Mouse (Mus musculus): ENCODE measurements around the gene Fam53b.

The Fam53b gene

GRCm38 (mm10) chr7:132742912-132743311 is 70.8 kb downstream of the Fam53b start:
- no peak for DNase-seq (ENCODE audit: low read depth in 1 of 2, low spot score in 2 of 2)

- DNase-seq (ENCODE audit: low read depth in 1 of 2, low spot score in 2 of 2) = no peak
Measured at GRCm38 (mm10) chr7:132739829-132740228, 73.9 kb downstream of the Fam53b start.

GRCm38 (mm10) chr7:132738844-132739243 is 74.8 kb downstream of the Fam53b start:
- no peak for DNase-seq (ENCODE audit: low read depth in 1 of 2, low spot score in 2 of 2)

- DNase-seq (ENCODE audit: low read depth in 1 of 2, low spot score in 2 of 2) = no peak
Measured at GRCm38 (mm10) chr7:132736099-132736862, 77.4 kb downstream of the Fam53b start.

DNA sequence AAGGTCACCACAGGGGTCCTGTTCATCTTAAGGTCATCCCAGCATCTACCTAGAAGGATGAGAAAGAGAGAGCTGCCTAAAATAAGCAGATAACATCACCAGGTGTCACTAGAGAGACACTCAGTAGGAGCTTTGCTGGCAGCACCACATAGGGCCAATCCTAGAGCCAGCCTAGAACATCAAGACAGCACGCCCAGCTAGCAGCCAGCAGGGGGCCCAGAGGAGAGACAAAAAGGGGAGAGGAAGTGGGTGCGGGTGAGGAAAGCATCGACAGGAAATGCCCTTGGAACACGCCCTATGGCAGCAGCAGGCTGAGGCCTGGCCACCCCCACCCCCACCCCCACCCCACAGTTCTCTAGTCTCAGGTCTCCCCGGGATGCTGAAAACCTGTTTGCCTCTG is 78.5 kb downstream of the Fam53b start:
- DNase-seq (ENCODE audit: low read depth in 1 of 2, low spot score in 2 of 2) = peak; percentile 67 to 80

DNA sequence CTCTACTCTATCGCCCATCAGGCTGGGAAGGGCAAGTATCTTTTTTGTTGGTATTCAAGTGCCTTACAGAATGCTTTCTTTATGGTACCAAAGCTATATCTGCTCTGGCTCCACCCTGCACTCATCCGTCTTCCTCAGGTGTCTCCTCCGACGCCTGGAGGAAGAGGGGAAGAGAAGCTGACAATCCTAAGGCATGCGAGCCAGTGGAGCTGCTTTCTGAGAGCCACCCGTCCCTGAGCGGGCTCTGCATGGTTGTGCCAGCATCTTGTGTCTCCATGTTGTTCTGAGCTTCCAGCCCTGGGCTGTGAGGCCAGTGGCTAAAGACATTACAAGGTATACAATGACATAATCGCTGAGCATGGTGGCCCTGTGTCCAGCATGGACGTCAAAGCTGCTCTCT is 79.5 kb downstream of the Fam53b start:
- DNase-seq (ENCODE audit: low read depth in 1 of 2, low spot score in 2 of 2) = no peak

DNA sequence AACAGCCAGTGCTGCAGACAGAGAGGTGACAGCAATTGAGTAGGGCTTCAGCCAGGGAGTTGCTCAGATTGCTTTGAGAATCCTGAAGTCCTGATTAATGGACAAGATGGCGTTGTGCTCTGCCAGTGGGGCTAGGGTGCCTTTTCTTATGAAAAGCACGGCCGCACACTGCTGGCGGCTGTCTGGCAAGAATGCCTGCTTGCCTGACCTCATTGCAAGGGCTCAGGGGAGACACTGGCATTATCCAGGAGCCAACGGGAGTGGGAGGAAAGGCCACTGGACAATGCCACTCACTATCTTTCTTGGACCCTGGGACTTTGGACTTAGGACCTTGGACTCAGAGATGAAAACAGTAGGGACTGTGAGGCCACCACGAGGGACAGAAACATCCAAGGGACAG is 80.2 kb downstream of the Fam53b start:
- DNase-seq (ENCODE audit: low read depth in 1 of 2, low spot score in 2 of 2) = no peak

DNA sequence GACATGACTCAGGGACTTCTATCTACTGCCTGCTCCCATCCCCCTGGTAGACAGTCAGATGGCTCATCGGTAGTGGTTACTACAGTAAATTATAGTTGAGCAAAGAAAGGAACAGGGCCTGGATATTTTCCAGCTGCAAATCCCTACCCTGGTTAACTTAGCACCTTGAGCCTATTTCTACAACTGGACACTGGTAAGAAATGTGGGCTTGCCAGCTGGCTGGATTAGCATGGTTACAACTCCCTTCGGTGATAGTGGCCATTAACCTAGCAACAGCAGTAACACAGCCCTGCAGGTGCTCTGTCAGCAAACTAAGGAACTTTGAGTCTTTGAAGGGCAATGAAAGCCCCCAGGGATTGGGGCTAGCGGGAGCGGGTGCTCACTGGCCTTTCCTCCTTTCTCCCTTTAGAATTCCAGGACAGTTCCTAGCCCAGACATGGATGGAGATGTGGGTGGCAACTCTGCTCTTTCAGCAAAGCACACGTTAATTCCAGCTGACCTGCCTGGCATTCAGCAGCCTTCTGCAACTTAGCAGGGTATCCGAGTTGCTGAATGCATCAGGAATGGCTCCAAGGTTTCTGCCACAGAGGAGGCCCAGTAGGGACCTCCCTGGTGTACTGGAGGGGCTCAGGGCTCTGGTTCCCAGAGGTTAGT is 81.4 kb downstream of the Fam53b start:
- DNase-seq (ENCODE audit: low read depth in 1 of 2, low spot score in 2 of 2) = no peak

- DNase-seq (ENCODE audit: low read depth in 1 of 2, low spot score in 2 of 2) = no peak
Measured at GRCm38 (mm10) chr7:132731558-132731957, 82.1 kb downstream of the Fam53b start.

DNA sequence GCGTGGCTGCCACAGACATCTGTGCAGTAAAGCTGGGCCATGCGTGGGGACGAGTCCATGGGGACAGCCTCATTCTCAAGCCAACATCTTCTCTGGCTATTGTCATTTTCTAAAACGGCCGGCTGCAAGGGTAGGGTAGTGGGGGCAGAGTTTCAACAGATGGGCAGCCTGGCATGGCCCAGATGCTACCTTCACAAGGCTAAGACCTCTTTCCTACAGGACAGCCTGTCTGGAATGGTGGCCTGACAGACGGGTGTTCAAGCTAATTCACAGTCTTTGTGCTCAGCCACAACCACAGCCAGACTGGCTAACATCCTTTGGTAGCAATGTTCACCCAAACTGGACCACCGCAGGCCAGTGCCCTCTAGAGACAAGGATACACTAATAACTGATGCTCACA is 83.2 kb downstream of the Fam53b start:
- DNase-seq (ENCODE audit: low read depth in 1 of 2, low spot score in 2 of 2) = no peak

DNA sequence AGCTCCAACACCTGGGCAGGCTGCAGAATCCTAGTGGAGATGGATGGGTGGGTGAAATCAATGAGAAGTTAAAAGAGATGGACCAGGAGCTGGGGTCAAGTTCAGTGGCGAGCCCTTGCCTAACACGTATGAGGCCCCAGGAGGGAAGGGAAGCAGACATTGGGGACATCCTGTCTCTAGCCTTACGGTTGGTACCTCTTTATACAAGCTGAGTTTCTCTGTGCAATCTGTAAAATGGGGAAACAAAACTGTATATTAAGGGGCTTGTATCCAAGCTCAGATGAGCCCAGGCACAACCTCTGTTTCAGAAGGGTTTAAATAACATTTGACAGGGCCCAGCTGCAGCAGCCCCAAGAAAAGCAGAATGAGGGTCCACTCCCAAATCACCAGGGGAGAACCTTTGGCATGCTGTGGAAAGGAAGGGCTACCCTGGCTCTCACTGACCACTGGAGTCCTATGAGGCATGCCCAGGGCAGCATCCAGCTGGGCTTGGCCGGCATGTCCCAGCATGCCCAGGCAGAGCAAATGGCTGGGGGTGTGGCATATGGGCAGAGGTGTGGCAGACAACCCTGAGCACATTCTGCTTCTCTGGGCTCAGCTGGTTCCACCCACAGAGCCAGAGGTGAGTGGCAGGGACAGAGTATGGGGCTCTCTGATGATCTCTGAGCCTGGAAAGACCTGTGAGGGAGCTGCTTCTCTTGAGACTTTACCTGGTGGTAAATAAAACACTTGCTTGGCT is 84.4 kb downstream of the Fam53b start:
- DNase-seq (ENCODE audit: low read depth in 1 of 2, low spot score in 2 of 2) = no peak

- DNase-seq (ENCODE audit: low read depth in 1 of 2, low spot score in 2 of 2) = no peak
Measured at GRCm38 (mm10) chr7:132726106-132726861, 87.4 kb downstream of the Fam53b start.

DNA sequence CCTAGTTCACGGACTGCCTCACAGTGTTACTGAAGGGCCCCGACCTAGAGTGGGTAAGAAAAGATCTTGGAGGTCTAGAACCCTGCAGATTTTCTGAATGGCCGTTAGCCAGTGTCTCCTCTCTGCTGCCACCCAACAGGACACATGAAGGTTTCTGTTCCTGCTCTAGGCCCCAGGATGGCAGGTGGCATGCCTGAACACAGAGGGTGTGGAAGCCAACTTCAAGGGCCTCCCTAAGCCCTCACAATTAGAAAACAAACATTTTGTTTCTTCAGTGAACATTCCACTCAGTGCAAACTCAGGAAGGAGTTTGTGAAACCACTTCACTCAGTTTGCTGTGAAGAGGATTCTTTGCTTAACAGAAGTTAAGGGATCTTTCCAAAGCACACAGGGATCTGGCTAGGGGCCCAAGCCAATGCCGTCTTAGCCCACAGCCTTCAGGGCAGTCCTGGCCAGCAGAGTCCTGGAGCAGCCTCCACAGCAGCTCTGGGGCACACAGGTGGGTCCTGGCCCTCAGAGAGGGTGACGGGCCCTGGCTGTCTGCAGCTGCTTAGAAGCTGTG is 89.1 kb downstream of the Fam53b start:
- no peak for DNase-seq (ENCODE audit: low read depth in 1 of 2, low spot score in 2 of 2)

- DNase-seq (ENCODE audit: low read depth in 1 of 2, low spot score in 2 of 2) = no peak
Measured at GRCm38 (mm10) chr7:132723906-132724305, 89.8 kb downstream of the Fam53b start.

- no peak for DNase-seq (ENCODE audit: low read depth in 1 of 2, low spot score in 2 of 2)
Measured at GRCm38 (mm10) chr7:132722401-132723370, 91.0 kb downstream of the Fam53b start.

DNA sequence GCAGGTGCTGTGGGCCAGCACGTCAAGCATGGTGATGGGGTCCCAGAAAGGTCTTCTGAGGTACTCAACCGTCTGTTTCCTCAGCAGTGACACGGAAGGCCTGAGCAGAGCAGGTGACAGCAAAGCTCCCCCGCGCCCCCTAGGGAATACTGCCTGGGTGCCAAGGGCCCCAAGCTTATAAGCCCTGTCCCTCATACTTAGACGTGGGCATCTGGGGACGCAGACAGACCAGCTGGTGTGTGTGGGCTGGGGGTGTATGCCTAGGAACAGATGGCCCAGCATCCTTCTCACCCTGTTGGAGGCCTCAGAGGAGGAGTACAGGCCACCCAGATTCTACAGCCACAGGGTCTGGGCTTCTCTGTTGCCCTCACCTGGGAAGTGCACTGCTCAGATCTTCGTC is 93.1 kb downstream of the Fam53b start:
- DNase-seq (ENCODE audit: low read depth in 1 of 2, low spot score in 2 of 2) = no peak

- no peak for DNase-seq (ENCODE audit: low read depth in 1 of 2, low spot score in 2 of 2)
Measured at GRCm38 (mm10) chr7:132719570-132719969, 94.1 kb downstream of the Fam53b start.

DNA sequence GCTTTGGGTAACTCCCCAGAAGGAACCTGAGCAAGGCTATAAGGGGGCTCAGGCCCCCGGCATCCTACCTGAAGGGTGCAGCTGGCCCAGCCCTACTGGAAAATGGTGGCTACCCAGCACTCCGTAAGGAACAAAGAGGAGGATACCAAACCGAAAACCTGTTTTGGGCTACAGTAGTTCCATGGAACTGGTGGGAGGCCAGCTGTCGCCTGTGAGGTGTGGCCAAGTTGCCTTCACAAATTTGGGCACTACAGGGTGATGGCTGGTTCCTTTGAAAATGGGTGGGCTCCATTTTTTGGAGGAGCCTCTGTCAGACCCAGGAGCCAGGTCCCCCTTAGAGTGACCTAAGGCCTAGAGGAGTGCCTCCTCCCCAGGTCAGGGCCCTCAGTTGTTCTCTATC is 98.4 kb downstream of the Fam53b start:
- no peak for DNase-seq (ENCODE audit: low read depth in 1 of 2, low spot score in 2 of 2)

DNA sequence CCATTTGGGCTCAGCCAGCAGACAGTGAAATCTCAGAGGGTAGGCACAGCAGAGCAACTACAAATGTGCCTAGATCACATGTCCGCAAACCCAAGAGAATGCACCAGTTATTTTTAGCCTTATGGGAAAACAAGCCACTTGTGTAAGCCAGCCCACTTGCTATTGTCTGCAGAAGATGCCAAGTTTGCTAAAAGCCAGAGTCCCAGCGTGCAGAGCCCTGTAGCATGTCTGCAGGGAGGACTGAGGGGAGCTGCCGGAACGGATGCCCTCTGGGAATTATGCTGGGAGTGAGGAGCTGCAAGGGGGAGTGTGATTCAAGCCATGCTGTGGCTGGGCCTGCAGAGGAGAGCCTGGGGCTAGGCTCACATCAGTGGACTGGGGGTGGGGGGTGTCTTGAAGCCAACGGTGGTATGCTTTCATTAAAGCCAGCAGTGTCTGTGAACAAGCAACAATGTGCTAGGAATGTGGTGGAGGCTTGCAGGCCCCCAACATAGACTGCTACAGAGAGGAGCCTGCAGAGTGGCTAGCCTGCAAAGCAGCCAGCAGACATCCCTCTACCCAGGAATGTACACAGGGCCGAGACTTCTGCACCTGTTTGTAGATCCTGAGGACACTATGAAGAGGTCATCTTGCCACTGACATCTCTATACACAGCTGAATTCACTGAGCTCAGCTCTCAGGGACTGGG is 99.3 kb downstream of the Fam53b start:
- no peak for DNase-seq (ENCODE audit: low read depth in 1 of 2, low spot score in 2 of 2)

All from monocyte, adult 2 months (primary cell).